Mouse (Mus musculus) thymus, adult 2 months (tissue): ENCODE results near the gene Gm43191.

Source experiments
- CTCF ChIP-seq: fragments of 200-500 bp; IDR thresholded peaks from 2 replicates; pipeline ENCODE4 v1.5.1; 2012; ENCODE audit warnings: mild to moderate bottlenecking, control low read depth, low read length, moderate library complexity, borderline replicate concordance; ENCODE audit not compliant: control insufficient read depth, poor library complexity, insufficient read depth; ENCODE audit errors: extremely low read depth
- POLR2A ChIP-seq: fragments of 200-500 bp; IDR thresholded peaks from 2 replicates; pipeline ENCODE4 v1.6.1; 2012; ENCODE audit warnings: mild to moderate bottlenecking, low read length, control low read depth, moderate library complexity; ENCODE audit not compliant: control insufficient read depth, poor library complexity, insufficient read depth; ENCODE audit errors: extremely low read depth

- TF ChIP-seq CTCF (no peak), POLR2A (no peak)
Observed at GRCm38 (mm10) chr3:116656184-116656965, 24.7 kb downstream of the Gm43191 start.
